Mouse (Mus musculus) embryonic facial prominence, embryonic 15.5 days (tissue): Measurements from ENCODE around the gene Abcg5. TPM values are rescaled to one million over a fixed set of nuclear protein-coding genes. Genes with fewer than 3 reads are reported as not detected.

Experiments
- ATAC-seq: fragments of 200-750 bp; cut with Nextera tagmentation; 2 replicates; pipeline ENCODE4 v1.8.0; 2017; ENCODE audit warnings: low read depth, moderate TSS enrichment; ENCODE audit not compliant: insufficient number of reproducible peaks, low FRiP score, low TSS enrichment
- H3K27ac ChIP-seq: fragments of 300-500 bp; sonication (generic); replicated peaks from 2 replicates; pipeline ENCODE4 v1.5.1; 2015; ENCODE audit warnings: mild to moderate bottlenecking, inconsistent platforms
- H3K27me3 ChIP-seq: fragments of 300-500 bp; sonication (generic); 2 replicates; pipeline ENCODE4 v1.6.1; 2015; ENCODE audit warnings: inconsistent platforms
- H3K36me3 ChIP-seq: fragments of 300-500 bp; sonication (generic); 2 replicates; pipeline ENCODE4 v1.6.1; 2015; ENCODE audit warnings: mild to moderate bottlenecking, inconsistent platforms
- H3K4me1 ChIP-seq: fragments of 300-500 bp; sonication (generic); 2 replicates; pipeline ENCODE4 v1.6.1; 2015; ENCODE audit warnings: inconsistent platforms
- H3K4me2 ChIP-seq: fragments of 300-500 bp; sonication (generic); replicated peaks from 2 replicates; pipeline ENCODE4 v1.6.1; 2015; ENCODE audit warnings: mild to moderate bottlenecking, inconsistent platforms
- H3K4me3 ChIP-seq: fragments of 300-500 bp; sonication (generic); replicated peaks from 2 replicates; pipeline ENCODE4 v1.5.1; 2015; ENCODE audit warnings: mild to moderate bottlenecking, inconsistent platforms
- H3K9ac ChIP-seq: fragments of 300-500 bp; sonication (generic); 2 replicates; pipeline ENCODE4 v1.6.1; 2015; ENCODE audit warnings: inconsistent platforms
- H3K9me3 ChIP-seq: fragments of 300-500 bp; sonication (generic); replicated peaks from 2 replicates; pipeline ENCODE4 v1.6.1; 2016; ENCODE audit warnings: inconsistent platforms
- WGBS: fragments of 180-500 bp; shearing (Covaris S2); methylation state at CpG from one replicate; pipeline ENCODE4 v1.1.7; 2015; 5-methylcytosine and 5-hydroxymethylcytosine counted together
- polyA plus RNA-seq: library from polyadenylated mRNA; unstranded; fragments of >200 nt; fragmentation: Nextera tagmentation; extraction: Ambion mirVana; gene quantifications from 2 replicates; pipeline ENCODE4 v1.2.1, GENCODE M21; 2015

Gene Abcg5
- polyA plus RNA-seq, 1 experiment from 2014 or later = 2.8 TPM

- Histone ChIP-seq H3K36me3 (peaks cover 3% of the 10 kb centered on the region; the same call in 1 of the 2 replicates), H3K27me3 (no peaks in the 10 kb centered on the region), H3K4me1 (peaks cover 5% of the 10 kb centered on the region; the same call in 1 of the 2 replicates), H3K27ac (no peak overlapping the region), H3K9me3 (no peaks in the 10 kb centered on the region), H3K9ac (no peak overlapping the region), H3K4me3 (no peak overlapping the region), H3K4me2 (no peak overlapping the region)
- no peak for ATAC-seq
- 33% methylated on average over 5 of the region's 5 CpGs for WGBS
Observed at GRCm38 (mm10) chr17:84658195-84658594, 24.6 kb downstream of the Abcg5 start.

GRCm38 (mm10) chr17:84657782-84658181, 25.0 kb downstream of the Abcg5 start:
- H3K9me3 ChIP-seq = no peaks in the 10 kb centered on the region
- peaks cover 3% of the 10 kb centered on the region; the same call in 1 of the 2 replicates for H3K36me3 ChIP-seq
- no peak overlapping the region for H3K4me2 ChIP-seq
- H3K4me3 ChIP-seq = no peak overlapping the region
- H3K27ac ChIP-seq = no peak overlapping the region
- H3K27me3 ChIP-seq = no peaks in the 10 kb centered on the region
- 42% methylated on average over 7 of the region's 7 CpGs for WGBS
- H3K9ac ChIP-seq = no peak overlapping the region
- no peak for ATAC-seq
- peaks cover 5% of the 10 kb centered on the region; the same call in 1 of the 2 replicates for H3K4me1 ChIP-seq

- no peak overlapping the region for H3K9ac ChIP-seq
- peaks cover 3% of the 10 kb centered on the region; the same call in 1 of the 2 replicates for H3K36me3 ChIP-seq
- H3K4me1 ChIP-seq = peaks cover 5% of the 10 kb centered on the region; the same call in 1 of the 2 replicates
- no peak for ATAC-seq
- no peak overlapping the region for H3K4me2 ChIP-seq
- no peak overlapping the region for H3K27ac ChIP-seq
- no peaks in the 10 kb centered on the region for H3K9me3 ChIP-seq
- H3K4me3 ChIP-seq = no peak overlapping the region
- 51% methylated on average over 3 of the region's 3 CpGs for WGBS
- H3K27me3 ChIP-seq = no peaks in the 10 kb centered on the region
Observed at GRCm38 (mm10) chr17:84657422-84657732, 25.4 kb downstream of the Abcg5 start.

- 71% methylated on average over 18 of the region's 19 CpGs for WGBS
- no peak for ATAC-seq
- no peaks in the 10 kb centered on the region for H3K27me3 ChIP-seq
- no peak overlapping the region for H3K27ac ChIP-seq
- no peak overlapping the region for H3K4me3 ChIP-seq
- no peak overlapping the region for H3K9ac ChIP-seq
- H3K9me3 ChIP-seq = no peaks in the 10 kb centered on the region
- H3K36me3 ChIP-seq = peaks cover 3% of the 10 kb centered on the region; the same call in 1 of the 2 replicates
- H3K4me2 ChIP-seq = no peak overlapping the region
- H3K4me1 ChIP-seq = peaks cover 5% of the 10 kb centered on the region; the same call in 1 of the 2 replicates
Observed at GRCm38 (mm10) chr17:84656653-84657421, 26.0 kb downstream of the Abcg5 start.

- H3K9me3 ChIP-seq = no peaks in the 10 kb centered on the region
- H3K36me3 ChIP-seq = peaks cover 3% of the 10 kb centered on the region; the same call in 1 of the 2 replicates
- peaks cover 5% of the 10 kb centered on the region; the same call in 1 of the 2 replicates for H3K4me1 ChIP-seq
- no peak overlapping the region for H3K27ac ChIP-seq
- ATAC-seq = no peak
- no peaks in the 10 kb centered on the region for H3K27me3 ChIP-seq
- H3K9ac ChIP-seq = no peak overlapping the region
- no peak overlapping the region for H3K4me3 ChIP-seq
- 67% methylated on average over 5 of the region's 5 CpGs for WGBS
- no peak overlapping the region for H3K4me2 ChIP-seq
Observed at GRCm38 (mm10) chr17:84656205-84656604, 26.6 kb downstream of the Abcg5 start.

- H3K9me3 ChIP-seq = no peaks in the 10 kb centered on the region
- ATAC-seq = no peak
Observed at GRCm38 (mm10) chr17:84653544-84653943, 29.3 kb downstream of the Abcg5 start.

GRCm38 (mm10) chr17:84650302-84651017, 32.4 kb downstream of the Abcg5 start:
- H3K9me3 ChIP-seq = no peaks in the 10 kb centered on the region
- no peak overlapping the region for H3K9ac ChIP-seq
- 88% methylated on average over 9 of the region's 9 CpGs for WGBS
- no peak overlapping the region for H3K4me3 ChIP-seq
- H3K36me3 ChIP-seq = peaks cover 12% of the 10 kb centered on the region; the same call in 1 of the 2 replicates
- H3K4me1 ChIP-seq = 0 out of 2 replicates have a peak, but pooled peaks cover 8% of the 10 kb centered on the region
- no peak for ATAC-seq
- H3K4me2 ChIP-seq = no peak overlapping the region
- H3K27me3 ChIP-seq = no peaks in the 10 kb centered on the region
- H3K27ac ChIP-seq = no peak overlapping the region

More at GRCm38 (mm10) chr17:84653544-84653943, 29.3 kb downstream of the Abcg5 start:
- Histone ChIP-seq H3K4me1 (peaks cover 5% of the 10 kb centered on the region; the same call in 1 of the 2 replicates), H3K27me3 (no peaks in the 10 kb centered on the region), H3K27ac (no peak overlapping the region), H3K9ac (no peak overlapping the region), H3K4me2 (no peak overlapping the region), H3K36me3 (peaks cover 12% of the 10 kb centered on the region; the same call in 1 of the 2 replicates), H3K4me3 (no peak overlapping the region)
- 90% methylated on average over 9 of the region's 9 CpGs for WGBS

- Histone ChIP-seq H3K27me3 (no peaks in the 10 kb centered on the region), H3K4me1 (0 out of 2 replicates have a peak, but pooled peaks cover 8% of the 10 kb centered on the region), H3K4me3 (no peak overlapping the region), H3K9ac (no peak overlapping the region), H3K27ac (no peak overlapping the region), H3K9me3 (no peaks in the 10 kb centered on the region), H3K36me3 (peaks cover 8% of the 10 kb centered on the region; the same call in 1 of the 2 replicates), H3K4me2 (no peak overlapping the region)
- 87% methylated on average over 4 of the region's 4 CpGs for WGBS
- ATAC-seq = no peak
Observed at GRCm38 (mm10) chr17:84647630-84648029, 35.2 kb downstream of the Abcg5 start.

GRCm38 (mm10) chr17:84646477-84646876, 36.3 kb downstream of the Abcg5 start:
- Histone ChIP-seq H3K4me1 (0 out of 2 replicates have a peak, but pooled peaks cover 8% of the 10 kb centered on the region), H3K4me2 (no peak overlapping the region), H3K4me3 (no peak overlapping the region), H3K36me3 (peaks cover 8% of the 10 kb centered on the region; the same call in 1 of the 2 replicates), H3K27ac (no peak overlapping the region), H3K27me3 (no peaks in the 10 kb centered on the region), H3K9me3 (no peaks in the 10 kb centered on the region), H3K9ac (no peak overlapping the region)
- no peak for ATAC-seq
- WGBS = 54% methylated on average over 2 of the region's 2 CpGs

- Histone ChIP-seq H3K4me3 (no peak overlapping the region), H3K9me3 (no peaks in the 10 kb centered on the region), H3K27ac (no peak overlapping the region), H3K4me1 (0 out of 2 replicates have a peak, but pooled peaks cover 8% of the 10 kb centered on the region), H3K27me3 (no peaks in the 10 kb centered on the region), H3K9ac (no peak overlapping the region), H3K36me3 (peaks cover 8% of the 10 kb centered on the region; the same call in 1 of the 2 replicates), H3K4me2 (no peak overlapping the region)
- ATAC-seq = no peak
- WGBS = 19% methylated on average over 4 of the region's 7 CpGs
Observed at GRCm38 (mm10) chr17:84645894-84646293, 36.9 kb downstream of the Abcg5 start.

GRCm38 (mm10) chr17:84645119-84645518, 37.7 kb downstream of the Abcg5 start:
- H3K9ac ChIP-seq = no peak overlapping the region
- no peaks in the 10 kb centered on the region for H3K27me3 ChIP-seq
- peaks cover 3% of the 10 kb centered on the region; the same call in 1 of the 2 replicates for H3K36me3 ChIP-seq
- no peak overlapping the region for H3K27ac ChIP-seq
- no peak for ATAC-seq
- 0 out of 2 replicates have a peak, but pooled peaks cover 8% of the 10 kb centered on the region for H3K4me1 ChIP-seq
- 44% methylated on average over 9 of the region's 9 CpGs for WGBS
- H3K4me3 ChIP-seq = no peak overlapping the region
- H3K4me2 ChIP-seq = no peak overlapping the region
- H3K9me3 ChIP-seq = no peaks in the 10 kb centered on the region
